Mouse (Mus musculus) layer of hippocampus, postnatal 10 days (tissue): ENCODE measurements around the gene Rasgef1b. TPM values are rescaled to one million over a fixed set of nuclear protein-coding genes. Genes with fewer than 3 reads are reported as not detected.

Experiments used
- DNase-seq, 2 experiments: peaks; one replicate each; pipeline ENCODE4 v3.0.0; 2021; ENCODE audit warnings: low spot score in 2 of 2
- total RNA-seq, 2 experiments: library from RNA; stranded (reverse); gene quantifications; 2 replicates each; pipeline ENCODE4 v1.2.3; 2021

Rasgef1b gene
- total RNA-seq, 2 experiments from 2014 or later = 26.5 to 32.1 TPM

DNA sequence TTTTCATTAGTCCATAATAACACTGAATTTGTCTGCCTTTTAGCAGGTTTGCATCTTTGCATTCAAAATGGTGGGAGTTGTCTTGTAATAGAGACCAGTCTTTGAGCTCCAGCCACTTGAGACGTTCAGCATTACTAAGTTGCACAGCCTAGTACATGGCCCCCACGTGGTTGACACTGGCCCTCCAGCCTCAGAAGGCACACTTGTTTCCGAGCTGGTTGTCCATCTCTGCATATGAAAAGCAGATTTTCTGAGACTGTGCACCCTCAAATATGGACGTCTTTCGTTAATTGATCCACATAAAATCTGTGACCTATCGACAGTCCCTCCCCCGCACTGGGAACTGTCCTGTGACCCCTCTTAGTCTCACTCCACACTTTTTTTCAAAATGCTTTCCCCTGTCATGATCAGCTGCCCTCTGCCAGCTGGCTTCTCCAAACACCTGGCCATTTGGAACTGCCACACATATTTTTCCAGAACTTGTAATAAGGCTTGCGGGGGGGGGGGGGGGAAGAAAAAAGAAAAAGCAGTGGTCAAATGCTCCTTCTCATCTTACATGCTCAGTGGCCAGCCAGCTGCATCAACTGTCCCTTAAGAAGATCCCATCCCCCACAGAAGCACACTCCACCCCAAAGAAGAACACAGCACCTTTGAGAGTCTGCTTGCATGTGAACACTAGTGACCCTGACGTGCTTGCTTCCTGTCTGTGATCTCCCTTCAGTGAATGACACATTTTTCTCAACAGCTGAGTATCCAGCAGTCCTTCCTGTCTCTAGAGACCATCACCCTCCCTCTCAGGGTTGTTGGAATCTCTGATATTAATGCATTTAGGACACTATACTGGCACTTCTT lies 231.7 kb downstream of the Rasgef1b start:
- no peak for DNase-seq

DNA sequence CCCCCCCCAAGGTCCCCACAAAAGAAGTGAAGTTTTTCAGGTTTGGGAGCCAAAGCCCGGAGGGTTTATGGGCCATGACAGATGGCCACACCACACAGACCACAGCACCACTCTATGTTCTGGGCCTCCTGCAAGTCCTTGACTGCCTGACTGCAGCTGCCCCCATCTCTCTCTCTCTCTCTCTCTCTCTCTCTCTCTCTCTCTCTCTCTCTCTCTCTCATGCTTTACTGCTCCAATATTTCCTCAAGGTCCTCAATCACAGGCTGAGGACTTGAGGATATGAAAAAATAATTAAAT lies 232.8 kb downstream of the Rasgef1b start:
- DNase-seq = no peak

DNA sequence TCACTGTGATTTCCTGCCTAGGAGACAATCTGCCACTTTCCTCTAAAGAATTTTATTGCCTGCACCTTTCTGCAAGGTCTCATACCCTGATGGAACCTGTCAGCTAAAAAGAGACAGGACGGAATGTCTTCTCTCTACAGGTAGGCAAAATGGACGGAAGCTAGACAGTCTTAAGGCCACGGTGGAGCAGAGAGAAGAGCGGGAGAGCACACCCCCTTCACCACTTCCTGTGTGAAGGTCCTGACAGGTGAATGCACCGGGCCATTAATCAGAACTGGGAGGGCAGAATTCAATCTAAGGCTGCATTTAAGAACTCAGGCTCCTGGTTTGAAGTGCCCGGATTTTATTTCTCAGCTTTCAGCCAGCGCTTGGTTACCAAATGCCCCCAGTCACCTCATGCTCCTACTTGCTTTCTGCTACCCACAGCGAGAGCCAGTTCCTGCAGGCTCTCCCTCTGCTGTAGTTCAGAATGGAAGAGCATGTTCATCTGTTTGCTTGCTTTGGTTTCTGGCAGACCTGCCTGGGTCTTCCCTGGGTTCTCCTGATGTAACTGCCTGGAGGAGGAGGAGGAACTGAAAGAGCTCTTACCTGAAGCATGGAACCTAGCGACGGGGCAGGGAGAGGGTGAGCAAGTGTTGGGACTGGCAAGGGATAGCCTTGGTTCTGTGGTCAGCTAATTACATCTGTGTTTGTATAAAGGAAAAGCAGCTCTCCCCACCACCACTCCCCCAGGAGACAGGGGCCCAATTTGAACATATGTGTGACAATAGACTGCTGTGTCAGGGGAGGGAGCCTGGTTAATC lies 233.3 kb downstream of the Rasgef1b start:
- DNase-seq = no peak

DNA sequence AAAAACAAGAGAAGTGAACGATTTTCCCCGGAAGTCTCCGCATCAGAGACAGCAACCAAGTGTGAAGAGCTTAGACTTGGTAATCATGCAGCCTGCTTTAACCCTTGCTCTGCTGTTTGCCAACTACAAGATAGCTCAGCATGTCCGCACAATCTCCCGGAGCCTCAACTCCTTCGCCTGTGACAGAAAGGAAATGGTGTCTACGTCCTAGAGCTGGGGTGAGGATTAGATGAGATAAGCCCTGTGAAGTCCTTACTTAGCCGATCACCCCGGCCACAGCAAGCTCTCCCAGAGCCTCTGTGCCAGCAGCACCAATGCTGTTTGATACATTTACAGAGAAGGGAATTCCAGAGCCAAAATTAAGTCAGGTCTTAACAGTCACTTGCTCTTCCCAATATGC lies 235.0 kb downstream of the Rasgef1b start:
- DNase-seq = no peak

DNA sequence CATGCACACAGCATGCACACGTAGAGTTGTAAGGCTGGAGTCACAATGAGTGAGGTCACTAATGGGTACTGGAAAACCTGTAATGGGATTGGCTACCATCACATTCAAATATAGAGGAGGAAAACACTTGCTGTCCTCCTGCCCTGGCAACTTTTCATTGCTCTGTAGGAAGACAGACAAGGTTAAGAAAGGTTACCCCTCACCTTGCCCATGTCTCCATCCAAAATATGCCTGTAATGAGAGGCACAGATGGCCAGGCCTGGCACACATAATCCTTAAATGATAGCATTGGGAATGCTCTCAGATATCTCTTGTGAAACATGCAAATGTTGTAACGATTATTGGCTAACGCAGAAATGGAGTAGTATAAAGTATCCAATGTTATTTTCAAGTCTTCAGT lies 235.8 kb downstream of the Rasgef1b start:
- no peak for DNase-seq

DNA sequence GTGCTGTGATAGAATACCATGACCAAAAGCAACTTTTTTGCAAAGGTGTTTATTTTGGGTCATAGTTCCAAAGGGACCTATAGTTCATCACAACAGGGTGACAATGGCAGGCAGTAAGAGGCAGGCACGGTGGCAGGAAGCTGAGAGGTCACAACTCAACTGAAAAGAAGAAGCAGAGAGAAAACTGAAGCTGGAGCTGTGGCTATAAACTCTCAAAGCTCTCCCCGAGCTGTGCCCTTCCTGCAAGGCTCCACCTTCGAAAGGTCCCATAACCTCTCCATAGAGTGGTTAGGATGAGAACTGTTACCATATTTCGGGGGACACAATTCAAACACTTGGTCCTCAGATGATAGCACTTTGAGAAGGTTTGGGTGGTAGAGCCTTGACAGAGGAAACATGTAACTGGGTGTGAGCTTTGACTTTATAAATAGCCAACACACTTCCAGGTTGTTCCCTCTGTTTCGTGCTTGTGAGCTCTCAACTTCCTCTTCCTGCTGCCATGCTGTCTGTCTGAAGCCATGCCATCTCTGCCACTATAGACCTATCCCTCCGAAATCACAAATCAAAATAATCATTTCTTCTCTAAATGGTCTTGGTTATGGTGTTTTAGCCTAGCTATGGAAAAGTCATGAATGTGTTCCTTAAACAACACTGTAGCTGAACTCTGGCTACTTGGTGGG lies 240.2 kb downstream of the Rasgef1b start:
- DNase-seq = no peak

DNA sequence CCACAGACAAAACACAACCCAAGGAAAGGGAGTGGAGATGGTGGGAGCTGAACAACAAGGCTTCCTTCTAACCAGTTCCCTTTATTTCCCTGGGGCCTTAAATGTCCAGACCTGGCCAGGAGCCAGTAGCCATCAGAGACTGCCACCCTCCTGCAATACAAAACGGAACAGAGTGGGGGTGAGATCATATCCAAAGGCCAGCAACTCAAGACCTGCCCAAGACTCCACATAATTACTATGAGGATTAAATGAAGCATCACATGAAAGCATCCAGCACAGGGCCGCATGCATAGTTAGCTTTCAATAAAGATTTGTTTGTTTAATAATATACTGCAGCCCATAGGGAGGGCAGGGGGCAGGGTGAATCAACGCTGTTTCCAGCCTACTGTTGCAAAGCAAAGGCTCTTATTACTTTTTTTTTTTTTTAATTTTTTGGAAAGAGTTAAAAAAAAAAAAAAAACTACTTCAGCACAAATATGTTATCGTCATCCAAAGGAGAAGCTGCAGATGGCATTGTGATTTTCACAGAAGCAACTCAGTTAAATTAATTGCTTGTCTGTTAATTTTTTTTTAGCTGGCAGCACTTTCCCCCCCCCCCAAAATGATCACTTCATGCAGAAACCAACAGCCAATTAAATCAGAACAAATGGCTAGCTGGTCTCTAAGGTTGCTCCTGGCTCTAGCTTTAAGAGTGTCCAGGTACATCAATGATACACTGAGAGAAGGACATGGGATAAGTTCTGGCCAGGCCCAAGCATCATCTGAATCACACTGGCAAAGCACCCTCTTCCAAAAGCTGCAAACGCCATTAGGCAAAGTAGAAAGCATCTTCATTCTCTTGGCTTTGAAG lies 241.6 kb downstream of the Rasgef1b start:
- DNase-seq = no peak

DNA sequence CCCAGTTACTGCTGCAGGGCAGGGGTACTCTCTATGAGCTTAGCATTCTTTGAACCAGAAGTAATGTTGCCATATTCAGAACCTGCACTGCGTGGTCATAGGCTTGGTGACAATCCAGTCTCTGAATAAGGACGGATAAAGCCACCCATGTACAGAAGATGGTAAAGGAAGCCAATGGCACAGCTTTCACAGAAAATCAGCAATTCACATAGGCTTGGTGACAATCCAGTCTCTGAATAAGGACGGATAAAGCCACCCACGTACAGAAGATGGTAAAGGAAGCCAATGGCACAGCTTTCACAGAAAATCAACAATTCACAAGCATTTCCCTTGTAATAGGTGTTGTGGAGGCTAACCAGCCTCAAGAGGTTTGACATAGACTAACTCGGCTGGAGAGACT lies 245.7 kb downstream of the Rasgef1b start:
- no peak for DNase-seq

DNA sequence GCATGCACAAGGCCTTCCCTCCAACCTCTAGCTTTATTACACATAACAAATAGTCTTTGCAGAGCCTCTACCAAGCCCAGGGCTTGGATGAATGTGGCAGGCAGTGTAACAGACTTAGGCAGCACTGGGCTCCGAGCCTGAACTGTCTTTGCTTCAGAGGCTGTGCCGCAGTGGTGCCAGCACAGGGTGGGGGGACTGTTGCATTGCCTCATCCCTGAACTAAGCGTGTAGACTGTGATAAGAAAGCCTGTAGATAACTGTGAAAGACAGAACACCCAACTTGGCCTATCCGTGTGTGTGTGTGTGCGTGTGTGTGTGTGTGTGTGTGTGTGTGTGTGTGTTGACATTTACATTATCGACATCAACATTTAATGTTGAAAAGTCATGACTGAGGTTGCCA lies 246.3 kb downstream of the Rasgef1b start:
- peak in 1 of 2 experiments; percentile 32 for DNase-seq

DNA sequence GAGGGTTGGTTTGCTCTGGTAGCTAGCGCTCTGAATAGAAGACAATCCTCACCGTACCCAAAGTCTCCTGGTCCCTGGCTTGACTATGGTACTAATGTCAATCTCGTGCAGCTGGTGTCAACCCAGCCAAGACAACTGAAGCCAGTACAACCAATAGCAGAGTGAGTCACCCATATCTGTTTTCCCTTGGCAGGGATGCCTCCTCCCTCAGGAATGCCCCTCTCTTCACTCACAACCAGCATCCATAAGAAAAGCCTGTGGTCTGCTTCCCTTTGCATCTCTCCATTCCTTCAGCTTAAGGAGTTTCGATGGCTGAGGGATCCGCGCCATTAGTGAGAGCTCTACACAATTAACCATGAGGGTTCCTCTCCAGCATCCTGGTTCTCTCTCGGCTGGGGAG lies 246.8 kb downstream of the Rasgef1b start:
- no peak for DNase-seq

DNA sequence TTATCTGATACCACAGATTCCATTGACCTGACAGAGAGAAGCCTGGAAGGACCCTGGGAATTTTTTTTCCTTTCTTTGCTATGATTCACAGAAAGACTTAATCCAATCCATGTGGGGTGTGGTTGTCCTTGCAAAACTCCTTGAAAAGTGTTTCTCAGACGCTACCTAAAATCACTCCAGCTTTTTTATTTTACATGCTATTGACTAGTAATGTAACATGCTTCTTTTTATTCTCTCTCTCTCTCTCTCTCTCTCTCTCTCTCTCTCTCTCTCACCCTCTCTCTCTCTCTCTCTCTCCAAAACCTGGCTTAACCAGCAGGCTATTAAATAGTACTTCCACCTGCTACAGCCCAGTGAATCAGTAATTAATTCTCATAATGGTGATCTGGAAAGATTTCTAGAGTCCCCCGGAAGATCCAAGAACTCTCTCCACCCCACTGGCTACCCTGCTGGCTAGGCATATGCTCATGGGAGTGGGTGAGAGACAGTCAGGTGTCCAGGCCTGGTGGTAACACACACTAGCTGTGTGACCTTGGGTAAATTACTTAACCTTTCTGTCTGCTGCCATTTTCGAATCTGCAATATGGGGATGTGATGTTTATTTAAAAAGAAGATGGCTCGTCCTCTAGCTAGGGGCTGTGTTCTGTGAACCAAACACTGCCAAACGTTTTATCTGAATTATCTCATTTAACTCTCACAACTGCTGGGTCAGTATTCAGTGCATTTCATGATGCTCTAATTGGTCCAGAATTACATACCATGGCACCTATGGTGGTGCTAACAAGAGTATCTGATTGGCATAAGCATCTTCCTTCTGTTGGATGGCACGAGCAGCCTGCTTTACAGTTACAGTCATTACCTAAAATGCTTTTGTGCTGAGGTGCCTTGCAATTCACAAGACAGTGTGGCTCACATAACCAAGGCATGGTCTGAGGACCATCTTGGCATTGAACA lies 248.5 kb downstream of the Rasgef1b start:
- no peak for DNase-seq

DNA sequence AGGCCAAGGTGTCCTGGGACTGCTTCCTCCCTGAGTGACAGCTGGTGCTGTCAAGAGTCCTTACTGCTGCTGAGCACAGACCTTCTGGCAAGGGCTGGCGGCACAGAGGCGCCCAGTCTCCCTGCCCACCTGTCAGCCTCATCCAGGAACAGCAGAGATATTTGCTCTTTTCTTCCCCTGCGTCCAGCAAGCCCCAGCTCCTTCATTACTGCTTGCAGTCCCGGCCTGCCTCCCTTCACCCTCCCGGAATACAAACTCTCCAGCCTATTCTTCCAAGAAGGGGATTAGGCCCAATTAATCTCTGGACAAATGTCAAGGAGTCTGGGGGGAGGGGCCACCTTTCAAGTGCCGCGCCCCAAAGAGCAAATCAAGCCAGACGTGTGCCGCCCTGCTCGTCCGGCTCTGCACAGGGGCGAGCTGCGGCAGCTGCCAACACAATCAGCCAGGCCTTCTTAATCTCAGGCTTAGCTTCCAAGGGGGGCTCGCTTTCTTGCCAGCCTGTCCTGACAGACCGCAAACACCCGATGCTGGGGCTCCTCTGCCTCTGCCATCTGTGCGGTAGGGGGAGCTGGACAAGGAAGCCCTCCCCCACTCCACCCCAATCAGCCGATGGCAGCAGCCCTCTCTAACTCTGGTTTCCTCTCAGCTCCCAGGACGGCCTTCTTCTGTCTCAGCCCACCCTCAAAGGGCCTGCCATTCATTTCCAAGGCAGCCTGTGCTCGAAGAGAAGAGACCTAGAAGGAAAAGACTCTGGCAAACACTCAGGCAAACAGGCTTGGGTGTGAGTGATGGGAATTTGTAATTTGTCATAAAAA lies 249.4 kb downstream of the Rasgef1b start:
- peak; percentile 71 for DNase-seq

DNA sequence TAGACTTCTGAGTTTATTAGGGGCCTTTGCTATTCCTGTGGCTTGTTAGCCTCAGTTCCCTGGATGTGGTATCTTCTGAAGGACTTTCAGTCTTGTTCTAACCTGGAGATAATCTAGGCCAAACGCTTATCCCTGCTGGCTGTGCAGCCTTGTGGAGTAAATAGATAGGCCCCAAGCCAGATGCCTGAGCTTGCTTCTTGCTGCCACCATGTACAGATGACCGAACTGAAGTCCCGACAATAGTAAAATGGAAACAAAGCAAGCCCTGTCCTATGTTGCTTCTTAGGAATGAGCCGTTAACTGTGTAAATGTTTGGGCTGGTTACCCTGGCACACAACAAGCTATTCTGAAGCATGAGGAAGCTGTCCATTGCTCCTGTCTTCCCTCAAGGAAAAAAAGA lies 250.1 kb downstream of the Rasgef1b start:
- DNase-seq = no peak

DNA sequence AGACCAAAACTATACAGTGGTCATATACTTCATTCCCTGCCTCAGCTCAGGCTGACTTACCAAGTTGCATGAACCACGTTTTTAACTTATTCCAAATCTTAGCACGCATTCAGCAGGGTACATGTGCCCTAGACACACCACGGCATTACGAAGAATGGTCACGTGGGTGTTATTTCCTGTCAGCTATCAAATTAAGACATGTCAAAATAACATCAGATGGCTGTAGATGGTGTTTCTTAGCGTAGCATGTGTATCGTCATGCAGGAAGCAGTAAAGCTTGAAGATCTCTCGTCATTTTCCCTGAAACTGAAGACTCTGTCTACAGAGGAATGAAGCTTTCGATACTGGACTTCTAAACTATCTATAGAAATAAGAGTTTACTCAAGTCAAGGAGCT lies 251.4 kb downstream of the Rasgef1b start:
- DNase-seq = no peak

DNA sequence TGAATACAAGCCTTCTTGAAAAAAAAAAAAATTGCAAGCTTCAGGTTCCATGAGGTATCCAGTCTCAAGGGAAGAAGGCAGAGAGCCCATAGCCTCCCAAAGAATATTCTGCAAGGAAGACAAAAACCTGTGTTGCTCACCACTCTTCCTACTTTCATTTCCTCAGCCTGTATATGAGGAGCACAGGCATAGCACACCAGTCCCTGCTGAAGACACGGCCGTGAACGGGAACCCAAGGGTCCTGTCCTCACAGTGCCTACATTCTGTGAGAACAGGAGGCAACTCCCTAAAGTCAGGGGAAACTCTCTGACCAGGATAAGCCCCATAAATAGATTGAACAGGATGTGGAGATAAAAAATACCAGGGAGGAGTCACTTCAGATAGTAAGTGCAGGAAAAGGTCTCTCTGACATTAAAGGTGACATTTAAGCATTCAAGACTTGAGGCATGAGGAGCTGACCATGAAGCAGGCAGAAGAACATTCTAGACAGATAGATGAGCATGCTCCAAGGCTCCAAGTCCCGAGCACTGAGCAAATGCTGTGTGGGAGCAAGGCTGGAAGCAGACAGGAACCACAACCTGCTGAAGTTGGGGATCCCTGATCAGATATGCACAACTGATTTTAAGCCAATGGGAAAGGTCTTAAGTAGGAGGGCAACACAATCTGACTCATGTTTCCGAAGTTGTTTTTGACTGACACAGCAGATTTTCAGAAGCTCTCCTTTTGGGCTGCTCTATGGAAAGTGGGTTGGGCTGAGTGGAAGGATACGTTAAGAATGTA lies 252.0 kb downstream of the Rasgef1b start:
- no peak for DNase-seq

DNA sequence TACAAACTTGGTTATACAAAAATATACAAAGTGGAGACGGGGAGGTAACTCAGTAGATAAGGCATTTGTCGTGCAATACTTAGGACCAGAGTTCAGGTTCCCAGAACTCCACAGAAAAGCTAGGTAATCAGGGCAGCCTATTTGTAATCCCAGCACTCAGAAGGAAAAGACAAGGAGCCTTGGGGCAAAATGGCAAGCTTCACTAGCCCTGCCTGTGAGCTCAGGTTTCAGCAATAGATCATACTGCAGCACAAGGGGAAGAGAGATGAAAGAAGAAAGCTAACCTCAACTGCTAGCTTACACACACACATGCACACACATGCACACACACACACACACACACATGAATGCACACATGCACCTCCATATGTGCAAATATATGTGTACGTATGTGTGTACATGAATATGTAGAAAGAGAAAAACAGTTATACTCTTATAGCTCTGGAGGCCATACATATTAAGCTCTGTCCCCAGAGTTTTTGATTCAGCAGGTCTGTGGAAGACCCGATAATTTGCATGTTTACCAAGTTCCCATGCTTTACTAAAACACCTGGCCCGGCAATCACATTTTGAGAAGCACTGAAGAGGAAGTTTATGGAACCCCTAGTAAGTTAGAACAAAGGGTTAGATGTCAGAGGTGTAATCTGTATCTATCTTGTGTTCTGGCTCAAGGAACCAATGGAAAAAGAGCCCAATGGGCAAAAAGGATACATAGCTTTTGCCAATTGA lies 256.1 kb downstream of the Rasgef1b start:
- DNase-seq = no peak

DNA sequence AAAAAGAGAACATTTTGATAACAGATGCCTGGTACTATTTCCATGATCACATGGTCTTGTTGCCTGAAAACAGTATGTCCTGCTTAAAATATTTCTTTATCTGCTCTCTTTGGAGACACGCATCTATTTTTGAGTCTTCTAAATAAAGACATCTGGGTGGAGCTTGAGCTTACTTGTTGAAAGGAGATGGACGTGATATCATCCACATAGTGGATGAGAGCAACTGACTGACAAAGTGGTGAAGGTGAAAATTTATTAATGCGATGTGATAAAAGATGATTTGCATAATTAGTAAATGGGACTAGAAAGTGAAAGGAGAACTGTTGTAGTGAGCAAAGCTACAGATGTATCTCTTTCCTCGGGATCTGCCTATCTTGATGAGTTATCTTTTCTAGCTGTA lies 257.1 kb downstream of the Rasgef1b start:
- DNase-seq = no peak

DNA sequence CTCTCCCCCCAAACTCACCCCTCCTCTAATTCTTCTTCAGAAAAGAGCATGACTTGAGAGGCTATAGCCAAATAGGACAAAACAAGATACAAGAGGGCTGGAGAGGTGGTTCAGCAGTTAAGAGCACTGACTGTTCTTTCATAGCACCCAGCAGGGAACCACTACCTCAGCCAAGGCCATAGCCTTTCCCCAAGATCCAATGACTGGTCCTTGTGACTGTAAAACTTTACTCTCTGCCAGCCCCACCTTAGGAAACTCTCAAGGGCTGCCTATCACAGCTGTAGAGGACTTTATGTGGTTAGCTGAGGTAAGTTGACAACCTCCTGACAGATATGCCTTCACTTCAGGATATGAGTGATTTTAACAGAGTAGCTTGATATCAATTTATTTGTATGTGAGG lies 258.3 kb downstream of the Rasgef1b start:
- no peak for DNase-seq
